Mouse (Mus musculus) myocyte (in vitro differentiated cells): ENCODE results near the gene Luzp2. TPM values are rescaled to one million over a fixed set of nuclear protein-coding genes. Genes with fewer than 3 reads are reported as not detected.

Experiments
- H3K27me3 ChIP-seq: one replicate; pipeline ENCODE4 v1.6.1; 2011; ENCODE audit not compliant: control insufficient read depth, insufficient read depth, insufficient read length
- H3K36me3 ChIP-seq: one replicate; pipeline ENCODE4 v1.6.1; 2011; ENCODE audit not compliant: control insufficient read depth, insufficient read depth
- H3K4me2 ChIP-seq: one replicate; pipeline ENCODE4 v1.6.1; 2011; ENCODE audit warnings: low read depth, control low read depth
- H3K4me3 ChIP-seq: one replicate; pipeline ENCODE4 v1.5.1; 2011; ENCODE audit warnings: mild to moderate bottlenecking, control low read depth, moderate library complexity
- H3K79me2 ChIP-seq: one replicate; pipeline ENCODE4 v1.6.1; 2011; ENCODE audit not compliant: control insufficient read depth, insufficient read depth
- H3ac ChIP-seq: one replicate; pipeline ENCODE4 v1.6.1; 2011; ENCODE audit not compliant: control insufficient read depth, insufficient read length
- CEBPB ChIP-seq: IDR thresholded peaks from 2 replicates; pipeline ENCODE4 v1.6.1; 2011; ENCODE audit warnings: mild to moderate bottlenecking, moderate library complexity; ENCODE audit not compliant: poor library complexity, insufficient read depth, severe bottlenecking
- E2F4 ChIP-seq: IDR thresholded peaks from one replicate; pipeline ENCODE4 v1.6.1; 2011; ENCODE audit warnings: mild to moderate bottlenecking, control low read depth, moderate library complexity; ENCODE audit not compliant: insufficient read depth
- MAX ChIP-seq: IDR thresholded peaks from one replicate; pipeline ENCODE4 v1.6.1; 2011; ENCODE audit warnings: low read depth, mild to moderate bottlenecking, control low read depth
- MYOD1 ChIP-seq, 3 experiments: IDR thresholded peaks; one replicate each; pipeline ENCODE4 v1.6.1; 2011; ENCODE audit warnings: control low read depth in 2 of 3, low read depth in 2 of 3, mild to moderate bottlenecking in 2 of 3, moderate library complexity in 1 of 3; ENCODE audit not compliant: insufficient read length in 2 of 3, control insufficient read depth in 1 of 3
- MYOG ChIP-seq, 3 experiments: IDR thresholded peaks; one replicate each; pipeline ENCODE4 v1.6.1; 2011; ENCODE audit warnings: control low read depth in 2 of 3, low read depth in 2 of 3, mild to moderate bottlenecking in 2 of 3; ENCODE audit not compliant: insufficient read length in 2 of 3, control insufficient read depth in 1 of 3, insufficient read depth in 1 of 3
- POLR2A ChIP-seq: IDR thresholded peaks from one replicate; pipeline ENCODE4 v1.6.1; 2011; ENCODE audit warnings: low read depth, mild to moderate bottlenecking, control low read depth, moderate library complexity; ENCODE audit not compliant: insufficient read length
- POLR2AphosphoS2 ChIP-seq: IDR thresholded peaks from one replicate; pipeline ENCODE4 v1.6.1; 2011; ENCODE audit warnings: low read depth, control low read depth; ENCODE audit not compliant: insufficient read length
- REST ChIP-seq: IDR thresholded peaks from one replicate; pipeline ENCODE4 v1.6.1; 2011; ENCODE audit warnings: mild to moderate bottlenecking, control low read depth, moderate library complexity; ENCODE audit not compliant: insufficient read depth, insufficient read length
- SRF ChIP-seq: IDR thresholded peaks from one replicate; pipeline ENCODE4 v1.6.1; 2011; ENCODE audit warnings: low read depth; ENCODE audit not compliant: control insufficient read depth, insufficient read length
- TCF12 ChIP-seq: IDR thresholded peaks from one replicate; pipeline ENCODE4 v1.6.1; 2011; ENCODE audit warnings: mild to moderate bottlenecking, control low read depth; ENCODE audit not compliant: poor library complexity, insufficient read depth, severe bottlenecking
- TCF3 ChIP-seq: IDR thresholded peaks from one replicate; pipeline ENCODE4 v1.6.1; 2011; ENCODE audit warnings: low read depth, control low read depth; ENCODE audit not compliant: insufficient read length
- USF1 ChIP-seq: IDR thresholded peaks from one replicate; pipeline ENCODE4 v1.6.1; 2011; ENCODE audit warnings: low read depth, mild to moderate bottlenecking, control low read depth, moderate library complexity
- polyA plus RNA-seq: library from polyadenylated mRNA; unstranded; fragments of >200 nt; fragmentation: generic; extraction: Trizol; gene quantifications from one replicate; pipeline ENCODE4 v1.2.1, GENCODE M21; 2012; ENCODE audit warnings: missing spikeins

Luzp2 gene
- polyA plus RNA-seq, 1 experiment: not detected

- Histone ChIP-seq H3K36me3 (no peaks in the 10 kb centered on the region), H3K79me2 (no peaks in the 10 kb centered on the region), H3K27me3 (no peaks in the 10 kb centered on the region), H3K4me2 (no peak overlapping the region), H3ac (no peak overlapping the region), H3K4me3 (no peak overlapping the region)
- TF ChIP-seq MYOD1 (IDR thresholded peaks at IDR 0.05; ENCODE audit: control insufficient read depth in 1 of 3, insufficient read length in 2 of 3, low read depth in 2 of 3): no peak
- no peak for TF ChIP-seq MYOG (IDR thresholded peaks at IDR 0.05; ENCODE audit: control insufficient read depth in 1 of 3, insufficient read depth in 1 of 3, insufficient read length in 2 of 3, low read depth in 2 of 3)
- no peak for TF ChIP-seq REST
- TF ChIP-seq USF1: no peak
- TF ChIP-seq POLR2A: no peak
- TF ChIP-seq TCF3: no peak
- no peak for TF ChIP-seq MAX
- no peak for TF ChIP-seq E2F4
Measured at GRCm38 (mm10) chr7:55189496-55189895, 354.2 kb downstream of the Luzp2 start.

GRCm38 (mm10) chr7:55190655-55191054 lies 355.4 kb downstream of the Luzp2 start:
- TF ChIP-seq TCF12 (no peak), MAX (no peak), USF1 (no peak), MYOG (IDR thresholded peaks at IDR 0.05; ENCODE audit: control insufficient read depth in 1 of 3, insufficient read depth in 1 of 3, insufficient read length in 2 of 3, low read depth in 2 of 3) (no peak), SRF (no peak), MYOD1 (IDR thresholded peaks at IDR 0.05; ENCODE audit: control insufficient read depth in 1 of 3, insufficient read length in 2 of 3, low read depth in 2 of 3) (no peak), POLR2A (no peak), REST (no peak), POLR2AphosphoS2 (no peak), CEBPB (no peak), E2F4 (no peak), TCF3 (no peak)
- Histone ChIP-seq H3K27me3 (no peaks in the 10 kb centered on the region), H3K79me2 (no peaks in the 10 kb centered on the region), H3ac (no peak overlapping the region), H3K36me3 (no peaks in the 10 kb centered on the region), H3K4me3 (no peak overlapping the region), H3K4me2 (no peak overlapping the region)

GRCm38 (mm10) chr7:55198806-55199205 lies 363.5 kb downstream of the Luzp2 start:
- no peak for TF ChIP-seq TCF12
- no peak for TF ChIP-seq CEBPB
- TF ChIP-seq MYOG (IDR thresholded peaks at IDR 0.05; ENCODE audit: control insufficient read depth in 1 of 3, insufficient read depth in 1 of 3, insufficient read length in 2 of 3, low read depth in 2 of 3): no peak
- TF ChIP-seq MYOD1 (IDR thresholded peaks at IDR 0.05; ENCODE audit: control insufficient read depth in 1 of 3, insufficient read length in 2 of 3, low read depth in 2 of 3): no peak
- TF ChIP-seq REST: no peak
- no peak for TF ChIP-seq MAX
- no peak for TF ChIP-seq E2F4
- no peak for TF ChIP-seq USF1
- no peak for TF ChIP-seq POLR2A
- no peak for TF ChIP-seq TCF3
- no peak overlapping the region for H3K4me3 ChIP-seq
- H3K36me3 ChIP-seq: no peaks in the 10 kb centered on the region
- H3K4me2 ChIP-seq: no peak overlapping the region
- H3K79me2 ChIP-seq: no peaks in the 10 kb centered on the region
- no peak overlapping the region for H3ac ChIP-seq
- H3K27me3 ChIP-seq: no peaks in the 10 kb centered on the region

GRCm38 (mm10) chr7:55222997-55223396 lies 387.7 kb downstream of the Luzp2 start:
- no peak overlapping the region for H3ac ChIP-seq
- H3K79me2 ChIP-seq: no peaks in the 10 kb centered on the region
- no peak overlapping the region for H3K4me3 ChIP-seq
- H3K27me3 ChIP-seq: no peaks in the 10 kb centered on the region
- no peak for TF ChIP-seq POLR2AphosphoS2
- no peak for TF ChIP-seq MYOD1 (IDR thresholded peaks at IDR 0.05; ENCODE audit: control insufficient read depth in 1 of 3, insufficient read length in 2 of 3, low read depth in 2 of 3)
- no peak for TF ChIP-seq CEBPB
- TF ChIP-seq SRF: no peak
- TF ChIP-seq MYOG (IDR thresholded peaks at IDR 0.05; ENCODE audit: control insufficient read depth in 1 of 3, insufficient read depth in 1 of 3, insufficient read length in 2 of 3, low read depth in 2 of 3): no peak
- TF ChIP-seq REST: no peak
- TF ChIP-seq USF1: no peak
- no peak for TF ChIP-seq TCF3
- TF ChIP-seq POLR2A: no peak
- TF ChIP-seq MAX: no peak
- H3K36me3 ChIP-seq: no peaks in the 10 kb centered on the region
- H3K4me2 ChIP-seq: no peak overlapping the region

GRCm38 (mm10) chr7:55229407-55229806 lies 394.1 kb downstream of the Luzp2 start:
- TF ChIP-seq REST: no peak
- TF ChIP-seq USF1: no peak
- no peak for TF ChIP-seq MYOD1 (IDR thresholded peaks at IDR 0.05; ENCODE audit: control insufficient read depth in 1 of 3, insufficient read length in 2 of 3, low read depth in 2 of 3)
- TF ChIP-seq MYOG (IDR thresholded peaks at IDR 0.05; ENCODE audit: control insufficient read depth in 1 of 3, insufficient read depth in 1 of 3, insufficient read length in 2 of 3, low read depth in 2 of 3): no peak
- TF ChIP-seq MAX: no peak
- Histone ChIP-seq H3K4me2 (no peak overlapping the region), H3K27me3 (no peaks in the 10 kb centered on the region), H3ac (no peak overlapping the region), H3K4me3 (no peak overlapping the region), H3K79me2 (no peaks in the 10 kb centered on the region), H3K36me3 (no peaks in the 10 kb centered on the region)
